Mouse (Mus musculus) midbrain, postnatal 0 days (tissue): ENCODE data around the gene Camta1. TPM values are rescaled to one million over a fixed set of nuclear protein-coding genes. Genes with fewer than 3 reads are reported as not detected.

ENCODE experiments used
- ATAC-seq: fragments of 200-750 bp; cut with Nextera tagmentation; 2 replicates; pipeline ENCODE4 v1.8.0; 2017; ENCODE audit warnings: moderate number of reproducible peaks, mild to moderate bottlenecking, moderate TSS enrichment, moderate library complexity; ENCODE audit not compliant: low FRiP score
- DNase-seq: peaks from one replicate; pipeline ENCODE4 v3.0.0-alpha.2; 2015; ENCODE audit warnings: low spot score
- H3K27ac ChIP-seq: fragments of 300-500 bp; sonication (generic); 2 replicates; pipeline ENCODE4 v1.5.1; 2014; ENCODE audit warnings: low read depth, mild to moderate bottlenecking, low read length, mixed read lengths
- H3K27me3 ChIP-seq: fragments of 300-500 bp; sonication (generic); 2 replicates; pipeline ENCODE4 v1.6.1; 2014; ENCODE audit warnings: low read length, control low read depth, mixed read lengths; ENCODE audit not compliant: insufficient read depth
- H3K36me3 ChIP-seq: fragments of 300-500 bp; sonication (generic); 2 replicates; pipeline ENCODE4 v1.6.1; 2014; ENCODE audit warnings: low read length, control low read depth, mixed read lengths; ENCODE audit not compliant: insufficient read depth
- H3K4me1 ChIP-seq: fragments of 300-500 bp; sonication (generic); 2 replicates; pipeline ENCODE4 v1.6.1; 2014; ENCODE audit warnings: mild to moderate bottlenecking, control low read depth, antibody characterized with exemption, low read length, mixed read lengths; ENCODE audit not compliant: insufficient read depth
- H3K4me2 ChIP-seq: fragments of 300-500 bp; sonication (generic); 2 replicates; pipeline ENCODE4 v1.6.1; 2014; ENCODE audit warnings: low read depth, mild to moderate bottlenecking, low read length, mixed read lengths; ENCODE audit not compliant: poor library complexity, severe bottlenecking
- H3K4me3 ChIP-seq: fragments of 300-500 bp; sonication (generic); 2 replicates; pipeline ENCODE4 v1.5.1; 2014; ENCODE audit warnings: low read depth, mild to moderate bottlenecking, low read length, moderate library complexity
- H3K9ac ChIP-seq: fragments of 300-500 bp; sonication (generic); replicated peaks from 2 replicates; pipeline ENCODE4 v1.6.1; 2014; ENCODE audit warnings: mild to moderate bottlenecking, low read length, moderate library complexity, mixed read lengths; ENCODE audit not compliant: poor library complexity, severe bottlenecking
- H3K9me3 ChIP-seq: fragments of 300-500 bp; sonication (generic); 2 replicates; pipeline ENCODE4 v1.6.1; 2016; ENCODE audit warnings: low read length, control low read depth
- CTCF ChIP-seq: IDR thresholded peaks from 2 replicates; pipeline ENCODE4 v1.5.1; 2016; ENCODE audit warnings: antibody characterized with exemption, mild to moderate bottlenecking
- WGBS: fragments of 180-500 bp; shearing (Covaris S2); extraction: QIAGEN DNeasy Blood & Tissue Kit; methylation state at CpG from one replicate; pipeline ENCODE4 v1.1.7; 2014; 5-methylcytosine and 5-hydroxymethylcytosine counted together
- polyA plus RNA-seq: library from polyadenylated mRNA; unstranded; fragments of >200 nt; fragmentation: Nextera tagmentation; extraction: Ambion mirVana; gene quantifications from 2 replicates; pipeline ENCODE4 v1.2.1, GENCODE M21; 2015
- total RNA-seq: library from RNA; depleted of rRNA; stranded (reverse); fragments of >200 nt; gene quantifications from 2 replicates; pipeline ENCODE4 v1.2.3, GENCODE M21; 2014

The Camta1 gene
- total and polyA plus RNA-seq, 2 experiments from 2014 or later: 140 to 153 TPM

DNA sequence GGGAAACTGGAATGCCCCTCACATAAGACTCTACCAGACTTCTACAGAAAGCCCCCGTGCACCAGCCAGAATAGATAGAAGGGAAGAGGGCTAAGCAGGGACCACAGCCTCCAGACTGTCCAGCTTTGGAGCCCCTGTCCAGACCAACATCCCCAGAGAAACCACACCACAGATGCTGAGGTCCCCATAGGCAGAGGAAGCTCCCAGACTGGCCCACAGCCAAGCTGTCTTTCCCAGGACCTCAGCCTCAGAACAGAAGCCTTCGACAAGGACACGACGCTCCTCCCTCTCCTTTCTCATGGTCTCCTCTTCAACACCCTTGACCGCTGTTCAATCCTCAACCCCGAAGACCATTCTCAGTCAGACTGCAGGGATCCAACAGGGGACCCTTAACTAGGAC lies 148.0 kb downstream of the Camta1 start:
- H3K4me1 ChIP-seq: peaks cover 7% of the 10 kb centered on the region; the same call in 1 of the 2 replicates
- WGBS: 91% methylated on average over 6 of the region's 6 CpGs
- no peaks in the 10 kb centered on the region for H3K9me3 ChIP-seq
- TF ChIP-seq CTCF: no peak
- no peaks in the 10 kb centered on the region for H3K36me3 ChIP-seq
- no peak overlapping the region for H3K4me2 ChIP-seq
- no peak for ATAC-seq
- H3K27me3 ChIP-seq: no peaks in the 10 kb centered on the region
- no peak overlapping the region for H3K9ac ChIP-seq
- H3K27ac ChIP-seq: no peak overlapping the region
- H3K4me3 ChIP-seq: no peak overlapping the region
- no peak for DNase-seq

DNA sequence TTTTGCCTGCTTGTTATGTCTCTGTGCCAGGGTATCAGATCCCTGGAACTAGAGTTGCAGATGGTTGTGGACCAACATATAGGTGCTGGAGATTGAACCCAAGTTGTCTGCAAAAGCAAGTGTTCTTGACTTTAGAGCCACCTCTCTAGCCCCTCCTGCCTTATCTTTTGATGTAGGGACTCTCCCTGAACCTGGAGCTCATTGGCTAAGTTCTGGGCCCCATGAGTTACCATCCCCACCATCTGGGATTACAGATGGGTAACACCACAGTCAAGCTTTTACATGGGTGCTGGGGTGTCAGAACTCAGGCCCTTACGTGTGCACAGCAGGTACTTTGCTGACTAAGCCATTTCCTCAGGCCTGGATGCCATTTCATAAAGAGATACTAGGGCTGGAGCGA lies 150.3 kb downstream of the Camta1 start:
- H3K4me2 ChIP-seq: no peak overlapping the region
- no peak overlapping the region for H3K4me3 ChIP-seq
- no peak for ATAC-seq
- H3K27me3 ChIP-seq: no peaks in the 10 kb centered on the region
- H3K9me3 ChIP-seq: no peaks in the 10 kb centered on the region
- no peak for TF ChIP-seq CTCF
- H3K4me1 ChIP-seq: no peaks in the 10 kb centered on the region; the same call in 1 of the 2 replicates
- 89% methylated on average over 2 of the region's 2 CpGs for WGBS
- no peak for DNase-seq
- no peak overlapping the region for H3K9ac ChIP-seq
- no peak overlapping the region for H3K27ac ChIP-seq
- no peaks in the 10 kb centered on the region for H3K36me3 ChIP-seq

DNA sequence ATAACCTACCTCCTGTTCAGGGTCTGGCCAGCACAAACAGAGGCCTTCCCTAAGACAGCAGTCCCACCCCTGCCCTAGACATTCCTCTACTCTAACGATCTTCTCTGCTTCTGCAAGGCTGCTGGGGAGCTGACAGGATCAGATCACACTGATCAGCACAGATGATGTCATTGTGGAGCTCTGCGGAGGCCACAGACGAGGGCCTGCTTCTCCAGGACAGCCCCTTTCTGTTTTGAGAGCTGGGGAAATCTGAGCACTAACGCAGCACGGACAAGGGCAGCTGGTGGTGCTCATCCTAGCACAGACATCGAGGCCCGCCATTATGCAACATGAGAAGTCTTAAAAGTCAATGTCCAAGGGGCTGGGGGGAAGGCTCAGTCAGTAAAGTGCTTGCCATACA lies 151.2 kb downstream of the Camta1 start:
- no peak for TF ChIP-seq CTCF
- DNase-seq: no peak
- H3K4me3 ChIP-seq: no peak overlapping the region
- no peak overlapping the region for H3K4me2 ChIP-seq
- no peaks in the 10 kb centered on the region for H3K9me3 ChIP-seq
- H3K27ac ChIP-seq: no peak overlapping the region
- ATAC-seq: no peak
- H3K27me3 ChIP-seq: no peaks in the 10 kb centered on the region
- H3K36me3 ChIP-seq: no peaks in the 10 kb centered on the region
- H3K4me1 ChIP-seq: no peaks in the 10 kb centered on the region; the same call in 1 of the 2 replicates
- whole genome bisulfite sequencing: 42% methylated on average over 7 of the region's 7 CpGs
- peak overlapping the region; percentile 39; the same call in 1 of the 2 replicates for H3K9ac ChIP-seq

DNA sequence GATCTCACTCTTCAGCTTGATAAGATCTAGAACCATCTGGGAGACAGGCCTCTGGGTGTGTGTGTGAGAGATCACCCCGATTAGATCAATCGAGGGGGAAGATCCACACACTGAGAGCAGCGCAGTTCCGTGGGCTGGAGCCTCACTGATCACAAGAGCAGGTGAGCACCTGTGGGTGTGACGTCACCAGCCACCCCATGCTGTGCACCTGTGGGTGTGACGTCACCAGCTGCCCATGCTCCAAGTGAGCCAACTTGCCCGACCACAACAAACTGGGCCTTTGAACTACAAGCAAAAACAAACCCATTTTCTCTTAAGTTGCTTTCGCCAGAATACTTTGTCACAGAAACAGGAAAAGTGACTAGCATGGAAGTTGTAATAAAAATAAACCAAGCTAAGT lies 152.4 kb downstream of the Camta1 start:
- Histone ChIP-seq H3K9me3 (no peaks in the 10 kb centered on the region), H3K4me1 (no peaks in the 10 kb centered on the region; the same call in 1 of the 2 replicates), H3K27ac (no peak overlapping the region), H3K36me3 (no peaks in the 10 kb centered on the region), H3K4me3 (no peak overlapping the region), H3K9ac (no peak overlapping the region), H3K4me2 (no peak overlapping the region), H3K27me3 (no peaks in the 10 kb centered on the region)
- no peak for ATAC-seq
- no peak for TF ChIP-seq CTCF
- no peak for DNase-seq
- 88% methylated on average over 8 of the region's 8 CpGs for WGBS

DNA sequence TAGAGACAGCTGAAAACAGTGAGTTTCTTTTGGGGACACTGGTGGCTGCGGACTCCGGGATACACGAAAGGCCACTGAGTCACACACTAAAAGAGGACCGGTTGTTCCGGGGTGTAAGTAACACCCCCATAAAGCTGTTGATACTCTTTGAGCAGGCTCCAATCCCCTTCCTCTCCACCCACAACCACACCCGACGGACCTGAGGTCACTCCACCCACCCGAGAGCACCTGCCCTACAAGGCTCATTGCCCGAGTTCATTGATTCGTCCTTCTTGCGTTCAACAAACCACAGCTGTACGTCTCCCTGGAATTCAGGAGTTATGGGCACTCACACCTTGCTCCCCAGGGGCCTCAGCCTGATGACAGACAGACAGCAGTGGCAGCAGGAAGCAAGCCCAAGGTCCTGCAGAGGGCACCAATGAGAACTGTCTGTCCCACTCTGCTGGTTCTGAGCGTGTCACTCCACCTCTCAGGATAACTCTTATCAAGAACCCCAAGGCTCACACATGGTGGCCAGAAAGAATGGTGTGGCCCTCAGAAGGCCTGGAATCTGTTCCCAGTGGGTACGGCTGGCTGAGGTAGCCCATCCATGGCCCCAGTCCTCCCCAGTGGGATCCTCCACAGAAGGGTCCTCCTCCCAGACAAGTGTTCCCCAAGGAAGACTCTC lies 158.5 kb downstream of the Camta1 start:
- H3K9ac ChIP-seq: no peak overlapping the region
- H3K27me3 ChIP-seq: no peaks in the 10 kb centered on the region
- 91% methylated on average over 14 of the region's 14 CpGs for WGBS
- no peaks in the 10 kb centered on the region for H3K36me3 ChIP-seq
- ATAC-seq (no peak), DNase-seq (no peak)
- no peak overlapping the region for H3K4me2 ChIP-seq
- H3K27ac ChIP-seq: no peak overlapping the region
- no peaks in the 10 kb centered on the region for H3K9me3 ChIP-seq
- no peaks in the 10 kb centered on the region for H3K4me1 ChIP-seq
- H3K4me3 ChIP-seq: no peak overlapping the region
- no peak for TF ChIP-seq CTCF

DNA sequence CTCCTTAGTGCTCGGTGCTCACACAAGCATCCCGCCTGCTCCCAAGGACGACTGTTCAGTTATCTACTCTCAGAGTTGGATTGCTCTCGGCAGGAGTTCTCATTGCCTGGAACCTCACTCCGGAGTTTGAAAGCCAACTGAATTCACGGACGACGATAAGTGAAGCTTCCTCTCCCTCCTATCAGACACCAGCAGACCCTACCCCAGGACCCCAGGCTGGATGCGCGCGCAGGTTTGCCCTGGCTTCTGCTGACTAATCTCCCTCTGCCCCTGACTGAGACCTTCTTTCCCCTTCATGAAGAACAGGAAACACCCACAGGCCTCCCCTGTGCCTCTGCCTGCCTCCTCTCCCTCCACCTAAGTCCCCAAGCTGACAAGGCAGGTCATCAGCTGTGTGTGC lies 159.2 kb downstream of the Camta1 start:
- Histone ChIP-seq H3K9ac (no peak overlapping the region), H3K4me2 (no peak overlapping the region), H3K36me3 (no peaks in the 10 kb centered on the region), H3K4me3 (no peak overlapping the region), H3K9me3 (no peaks in the 10 kb centered on the region), H3K27me3 (no peaks in the 10 kb centered on the region), H3K4me1 (no peaks in the 10 kb centered on the region), H3K27ac (no peak overlapping the region)
- ATAC-seq (no peak), DNase-seq (no peak)
- 71% methylated on average over 11 of the region's 11 CpGs for WGBS
- TF ChIP-seq CTCF: no peak
